Mouse (Mus musculus) activated CD4-positive, CD25-positive, alpha-beta regulatory T cell (primary cell): Measurements from ENCODE around the gene Rrbp1. TPM values are rescaled to one million over a fixed set of nuclear protein-coding genes. Genes with fewer than 3 reads are reported as not detected.

Experiments
- polyA plus RNA-seq, 2 experiments: library from polyadenylated mRNA; unstranded; fragments of 100-300 nt; shearing (Covaris generic); gene quantifications; one replicate each; pipeline ENCODE4 v1.2.1; 2017

The Rrbp1 gene
- 10 to 100 TPM; 27.3 to 35.2 TPM for polyA plus RNA-seq

GRCm38 (mm10) chr2:144011080-144011551, at the start of gene Rrbp1:
Gene Rrbp1 (minus strand): TSS chr2:144011263.

DNA sequence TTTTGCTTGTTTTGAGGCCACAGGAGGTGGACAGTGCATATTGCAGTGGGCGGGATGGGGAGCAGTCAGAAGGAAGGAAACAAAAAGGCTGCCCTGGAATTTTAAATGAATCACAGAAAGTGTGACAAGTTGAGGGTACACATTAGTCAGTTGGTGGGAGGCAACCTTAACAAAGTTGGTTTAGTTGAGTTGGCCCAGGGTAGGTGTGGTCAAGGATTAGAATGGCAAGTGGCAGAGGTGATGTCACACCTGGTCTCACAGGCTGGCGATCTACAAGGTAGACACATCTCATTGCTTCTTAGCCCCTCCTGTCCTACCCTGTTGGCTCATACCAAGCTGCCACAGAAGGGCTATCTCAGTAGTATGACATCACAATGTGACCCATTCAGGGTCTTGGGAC, 21.6 kb upstream of the Rrbp1 start, which contains the start of gene Banf2:
Banf2 (plus strand) TSS at position 396 of the 400 bp plus-strand sequence.

DNA sequence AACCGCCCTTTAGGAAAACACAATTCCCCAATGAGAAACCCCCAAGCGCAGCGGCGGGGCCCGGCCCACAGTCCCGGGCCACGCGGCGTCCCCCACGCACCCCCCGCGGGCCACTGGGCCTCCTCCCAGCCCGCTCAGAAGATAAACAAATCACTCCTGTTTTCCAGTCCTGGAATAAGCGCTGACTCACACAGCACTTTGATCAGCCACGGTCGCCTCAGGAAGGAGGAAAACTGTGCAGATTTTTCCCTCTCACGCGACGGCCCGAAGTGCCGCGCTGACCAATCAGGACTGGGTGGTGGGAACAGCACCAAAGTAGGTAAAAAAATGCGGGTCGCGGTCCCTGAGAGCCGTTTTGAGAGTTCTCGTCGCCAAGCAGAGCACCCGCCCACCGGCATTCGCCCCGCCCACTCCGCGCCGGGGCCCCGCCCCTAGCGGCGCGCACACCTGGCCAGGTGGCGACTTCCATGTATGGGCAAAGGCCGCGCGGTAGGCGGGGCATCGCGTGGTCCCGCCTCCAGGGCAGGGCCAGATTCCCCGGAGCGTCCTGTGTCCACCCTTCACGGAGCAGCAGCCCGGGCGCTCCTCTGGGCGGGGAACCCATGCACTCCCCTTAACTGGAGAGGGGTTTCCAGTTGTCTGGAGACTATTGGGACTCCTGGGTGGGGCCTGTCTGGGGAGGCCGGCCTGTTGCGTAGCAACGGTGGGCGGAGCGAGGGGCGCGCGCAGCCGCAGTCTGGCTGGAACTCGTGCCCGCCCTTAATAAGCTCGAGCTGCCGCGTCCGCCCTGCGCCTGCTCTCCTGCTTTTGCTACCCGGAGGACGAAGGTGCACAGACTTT, 96.1 kb downstream of the Rrbp1 start, which contains the start of gene Dstn:
Dstn (plus strand) TSS at position 561 of the 840 bp plus-strand sequence.

Other genes starting within 250 kb of the Rrbp1 start
- gene Bfsp1, start 148.1 kb downstream of the Rrbp1 start, polyA plus RNA-seq, result under 1 TPM in 1 of 2 experiments, not detected in 1; 0.18 TPM
- gene Dstn, start 95.9 kb downstream of the Rrbp1 start, polyA plus RNA-seq, result 10 to 100 TPM; 36.3 to 55.0 TPM
- gene Banf2, start 21.8 kb upstream of the Rrbp1 start, polyA plus RNA-seq, result not detected